Mouse (Mus musculus) inflammation-experienced regulatory T-cells (primary cell): ENCODE measurements around the gene Hnrnpd. TPM values are rescaled to one million over a fixed set of nuclear protein-coding genes. Genes with fewer than 3 reads are reported as not detected.

Experiments
- polyA plus RNA-seq, 2 experiments: library from polyadenylated mRNA; unstranded; fragments of 100-300 nt; shearing (Covaris generic); gene quantifications; one replicate each; pipeline ENCODE4 v1.2.1; 2017

Hnrnpd gene
- 100 to 1,000 TPM; 370 to 403 TPM for polyA plus RNA-seq

GRCm38 (mm10) chr5:99978699-99979442 lies at the start of gene Hnrnpd, which contains the start of gene 4930524J08Rik:
Gene Hnrnpd, minus strand, starts transcription at chr5:99978938.
Gene 4930524J08Rik, plus strand, starts transcription at chr5:99979061.

GRCm38 (mm10) chr5:99906181-99906956 lies 72.4 kb downstream of the Hnrnpd start, which contains the start of gene Vamp9:
Gene Vamp9, plus strand, starts transcription at chr5:99906254.

Other genes with a start within 250 kb of the Hnrnpd start
- gene Rasgef1b, start 249.9 kb downstream of the Hnrnpd start, polyA plus RNA-seq: 1 to 10 TPM; 5.9 to 7.8 TPM
- 1 to 10 TPM in 1 of 2 experiments, under 1 TPM in 1; 0.57 to 1.9 TPM for gene Vamp9, start 72.7 kb downstream of the Hnrnpd start, polyA plus RNA-seq
- under 1 TPM in 1 of 2 experiments, not detected in 1; 0.63 TPM for gene 4930524J08Rik, start 123 bp upstream of the Hnrnpd start, polyA plus RNA-seq
- gene Hnrnpdl, start 60.7 kb upstream of the Hnrnpd start, polyA plus RNA-seq: 100 to 1,000 TPM; 134 to 160 TPM
- 10 to 100 TPM; 26.4 to 35.5 TPM for gene Enoph1, start 61.0 kb upstream of the Hnrnpd start, polyA plus RNA-seq
- 1 to 10 TPM in 1 of 2 experiments, under 1 TPM in 1; 0.18 to 2.5 TPM for gene Tmem150c, start 180.9 kb upstream of the Hnrnpd start, polyA plus RNA-seq